Mouse (Mus musculus): ENCODE measurements around the gene Vti1a. TPM values are rescaled to one million over a fixed set of nuclear protein-coding genes. Genes with fewer than 3 reads are reported as not detected.

Gene Vti1a
- polyA plus RNA-seq, 1 experiment from 2014 or later, result 28.7 TPM

- no peaks in the 10 kb centered on the region for H3K9me3 ChIP-seq
- 54% methylated on average over 10 of the region's 10 CpGs for WGBS
- ATAC-seq (ENCODE audit: low FRiP score, low read depth), result peak; percentile 19; the same call in 1 of the 2 replicates
- no peaks in the 10 kb centered on the region for H3K27me3 ChIP-seq
- H3K36me3 ChIP-seq, result no peaks in the 10 kb centered on the region
- no peak overlapping the region for H3K9ac ChIP-seq
- H3K4me1 ChIP-seq, result peaks cover 9% of the 10 kb centered on the region; the same call in 1 of the 2 replicates
- no peak overlapping the region for H3K4me3 ChIP-seq
- no peak overlapping the region for H3K4me2 ChIP-seq (replicated peaks)
- no peak overlapping the region for H3K27ac ChIP-seq
These were observed 72.9 kb downstream of the Vti1a start for GRCm38 (mm10) chr19:55389019-55389418.

GRCm38 (mm10) chr19:55390323-55390722 lies 74.2 kb downstream of the Vti1a start:
- Histone ChIP-seq H3K9me3 (no peaks in the 10 kb centered on the region), H3K27ac (no peak overlapping the region), H3K36me3 (no peaks in the 10 kb centered on the region), H3K4me2 (replicated peaks) (no peak overlapping the region), H3K9ac (no peak overlapping the region), H3K27me3 (no peaks in the 10 kb centered on the region), H3K4me1 (peaks cover 9% of the 10 kb centered on the region; the same call in 1 of the 2 replicates), H3K4me3 (no peak overlapping the region)
- WGBS, result 66% methylated on average over 11 of the region's 11 CpGs
- no peak for ATAC-seq (ENCODE audit: low FRiP score, low read depth)

GRCm38 (mm10) chr19:55401638-55402037 lies 85.5 kb downstream of the Vti1a start:
- WGBS, result 83% methylated on average over 11 of the region's 11 CpGs

GRCm38 (mm10) chr19:55408486-55408885 lies 92.4 kb downstream of the Vti1a start:
- no peak overlapping the region for H3K9ac ChIP-seq
- no peak overlapping the region for H3K4me2 ChIP-seq (replicated peaks)
- ATAC-seq (ENCODE audit: low FRiP score, low read depth), result no peak
- H3K9me3 ChIP-seq, result no peaks in the 10 kb centered on the region
- WGBS, result 55% methylated on average over 6 of the region's 6 CpGs
- no peaks in the 10 kb centered on the region for H3K27me3 ChIP-seq
- H3K4me3 ChIP-seq, result no peak overlapping the region
- no peaks in the 10 kb centered on the region for H3K36me3 ChIP-seq
- no peak overlapping the region for H3K27ac ChIP-seq
- H3K4me1 ChIP-seq, result 0 out of 2 replicates have a peak, but pooled peaks cover 2% of the 10 kb centered on the region

More at GRCm38 (mm10) chr19:55401638-55402037, 85.5 kb downstream of the Vti1a start:
- Histone ChIP-seq H3K4me2 (replicated peaks) (no peak overlapping the region), H3K9ac (no peak overlapping the region), H3K4me3 (no peak overlapping the region), H3K27ac (no peak overlapping the region), H3K9me3 (no peaks in the 10 kb centered on the region), H3K36me3 (no peaks in the 10 kb centered on the region), H3K4me1 (peaks cover 11% of the 10 kb centered on the region; the same call in 1 of the 2 replicates), H3K27me3 (no peaks in the 10 kb centered on the region)
- ATAC-seq (ENCODE audit: low FRiP score, low read depth), result no peak

- Histone ChIP-seq H3K27me3 (no peaks in the 10 kb centered on the region), H3K36me3 (no peaks in the 10 kb centered on the region), H3K27ac (no peak overlapping the region), H3K9me3 (no peaks in the 10 kb centered on the region), H3K9ac (no peak overlapping the region), H3K4me2 (replicated peaks) (no peak overlapping the region), H3K4me1 (0 out of 2 replicates have a peak, but pooled peaks cover 2% of the 10 kb centered on the region), H3K4me3 (no peak overlapping the region)
- WGBS, result 85% methylated on average over 11 of the region's 11 CpGs
- no peak for ATAC-seq (ENCODE audit: low FRiP score, low read depth)
These were observed 95.3 kb downstream of the Vti1a start for GRCm38 (mm10) chr19:55411415-55411814.

- no peak overlapping the region for H3K9ac ChIP-seq
- H3K4me3 ChIP-seq, result no peak overlapping the region
- 0 out of 2 replicates have a peak, but pooled peaks cover 2% of the 10 kb centered on the region for H3K4me1 ChIP-seq
- WGBS, result 61% methylated on average over 2 of the region's 2 CpGs
- no peak overlapping the region for H3K4me2 ChIP-seq (replicated peaks)
- H3K27me3 ChIP-seq, result no peaks in the 10 kb centered on the region
- H3K27ac ChIP-seq, result no peak overlapping the region
- ATAC-seq (ENCODE audit: low FRiP score, low read depth), result no peak
- H3K9me3 ChIP-seq, result no peaks in the 10 kb centered on the region
- 0 out of 2 replicates have a peak, but pooled peaks cover under 1% of the 10 kb centered on the region for H3K36me3 ChIP-seq
These were observed 95.8 kb downstream of the Vti1a start for GRCm38 (mm10) chr19:55411894-55412293.

GRCm38 (mm10) chr19:55414050-55414449 lies 98.0 kb downstream of the Vti1a start:
- Histone ChIP-seq H3K9ac (no peak overlapping the region), H3K4me2 (replicated peaks) (no peak overlapping the region), H3K27me3 (no peaks in the 10 kb centered on the region), H3K27ac (no peak overlapping the region), H3K4me3 (no peak overlapping the region), H3K36me3 (0 out of 2 replicates have a peak, but pooled peaks cover 4% of the 10 kb centered on the region), H3K9me3 (no peaks in the 10 kb centered on the region), H3K4me1 (0 out of 2 replicates have a peak, but pooled peaks cover 2% of the 10 kb centered on the region)
- WGBS, result 44% methylated on average over 8 of the region's 8 CpGs
- no peak for ATAC-seq (ENCODE audit: low FRiP score, low read depth)

- 0 out of 2 replicates have a peak, but pooled peaks cover 4% of the 10 kb centered on the region for H3K36me3 ChIP-seq
- no peak overlapping the region for H3K9ac ChIP-seq
These were observed 102.7 kb downstream of the Vti1a start for GRCm38 (mm10) chr19:55418756-55419155.

GRCm38 (mm10) chr19:55419961-55420360 lies 103.9 kb downstream of the Vti1a start:
- Histone ChIP-seq H3K4me1 (peaks cover 14% of the 10 kb centered on the region), H3K27ac (no peak overlapping the region), H3K4me2 (replicated peaks) (no peak overlapping the region), H3K9ac (no peak overlapping the region), H3K9me3 (no peaks in the 10 kb centered on the region), H3K4me3 (no peak overlapping the region), H3K36me3 (0 out of 2 replicates have a peak, but pooled peaks cover 4% of the 10 kb centered on the region), H3K27me3 (no peaks in the 10 kb centered on the region)
- WGBS, result 80% methylated on average over 3 of the region's 3 CpGs
- ATAC-seq (ENCODE audit: low FRiP score, low read depth), result no peak

More at GRCm38 (mm10) chr19:55418756-55419155, 102.7 kb downstream of the Vti1a start:
- H3K4me2 ChIP-seq (replicated peaks), result no peak overlapping the region
- H3K4me1 ChIP-seq, result peaks cover 12% of the 10 kb centered on the region
- no peaks in the 10 kb centered on the region for H3K9me3 ChIP-seq
- H3K27me3 ChIP-seq, result no peaks in the 10 kb centered on the region
- WGBS, result 50% methylated on average over 3 of the region's 3 CpGs
- H3K27ac ChIP-seq, result no peak overlapping the region
- ATAC-seq (ENCODE audit: low FRiP score, low read depth), result no peak
- no peak overlapping the region for H3K4me3 ChIP-seq

- Histone ChIP-seq H3K4me1 (peaks cover 19% of the 10 kb centered on the region), H3K27me3 (no peaks in the 10 kb centered on the region), H3K4me2 (replicated peaks) (no peak overlapping the region), H3K9me3 (no peaks in the 10 kb centered on the region), H3K36me3 (0 out of 2 replicates have a peak, but pooled peaks cover 4% of the 10 kb centered on the region), H3K9ac (no peak overlapping the region), H3K4me3 (no peak overlapping the region), H3K27ac (no peak overlapping the region)
- WGBS, result 72% methylated on average over 5 of the region's 5 CpGs
- ATAC-seq (ENCODE audit: low FRiP score, low read depth), result no peak
These were observed 105.7 kb downstream of the Vti1a start for GRCm38 (mm10) chr19:55421816-55422215.

- no peak overlapping the region for H3K9ac ChIP-seq
- H3K4me3 ChIP-seq, result no peak overlapping the region
- no peak overlapping the region for H3K27ac ChIP-seq
- 76% methylated on average over 18 of the region's 18 CpGs for WGBS
- H3K4me2 ChIP-seq (replicated peaks), result no peak overlapping the region
- no peaks in the 10 kb centered on the region for H3K27me3 ChIP-seq
- no peaks in the 10 kb centered on the region for H3K36me3 ChIP-seq
- H3K4me1 ChIP-seq, result peaks cover 19% of the 10 kb centered on the region
- no peaks in the 10 kb centered on the region for H3K9me3 ChIP-seq
- no peak for ATAC-seq (ENCODE audit: low FRiP score, low read depth)
These were observed 106.4 kb downstream of the Vti1a start for GRCm38 (mm10) chr19:55422311-55423064.

- WGBS, result 84% methylated on average over 11 of the region's 11 CpGs
These were observed 107.1 kb downstream of the Vti1a start for GRCm38 (mm10) chr19:55423065-55423716.

More at GRCm38 (mm10) chr19:55423065-55423716, 107.1 kb downstream of the Vti1a start:
- no peak for ATAC-seq (ENCODE audit: low FRiP score, low read depth)
- Histone ChIP-seq H3K36me3 (no peaks in the 10 kb centered on the region), H3K4me1 (peaks cover 19% of the 10 kb centered on the region), H3K27me3 (no peaks in the 10 kb centered on the region), H3K4me3 (no peak overlapping the region), H3K9me3 (no peaks in the 10 kb centered on the region), H3K4me2 (replicated peaks) (no peak overlapping the region), H3K9ac (no peak overlapping the region), H3K27ac (no peak overlapping the region)

All from limb, embryonic 13.5 days (tissue).